Mouse (Mus musculus): ENCODE results near the gene Rnf138rt1.

The Rnf138rt1 gene

DNA sequence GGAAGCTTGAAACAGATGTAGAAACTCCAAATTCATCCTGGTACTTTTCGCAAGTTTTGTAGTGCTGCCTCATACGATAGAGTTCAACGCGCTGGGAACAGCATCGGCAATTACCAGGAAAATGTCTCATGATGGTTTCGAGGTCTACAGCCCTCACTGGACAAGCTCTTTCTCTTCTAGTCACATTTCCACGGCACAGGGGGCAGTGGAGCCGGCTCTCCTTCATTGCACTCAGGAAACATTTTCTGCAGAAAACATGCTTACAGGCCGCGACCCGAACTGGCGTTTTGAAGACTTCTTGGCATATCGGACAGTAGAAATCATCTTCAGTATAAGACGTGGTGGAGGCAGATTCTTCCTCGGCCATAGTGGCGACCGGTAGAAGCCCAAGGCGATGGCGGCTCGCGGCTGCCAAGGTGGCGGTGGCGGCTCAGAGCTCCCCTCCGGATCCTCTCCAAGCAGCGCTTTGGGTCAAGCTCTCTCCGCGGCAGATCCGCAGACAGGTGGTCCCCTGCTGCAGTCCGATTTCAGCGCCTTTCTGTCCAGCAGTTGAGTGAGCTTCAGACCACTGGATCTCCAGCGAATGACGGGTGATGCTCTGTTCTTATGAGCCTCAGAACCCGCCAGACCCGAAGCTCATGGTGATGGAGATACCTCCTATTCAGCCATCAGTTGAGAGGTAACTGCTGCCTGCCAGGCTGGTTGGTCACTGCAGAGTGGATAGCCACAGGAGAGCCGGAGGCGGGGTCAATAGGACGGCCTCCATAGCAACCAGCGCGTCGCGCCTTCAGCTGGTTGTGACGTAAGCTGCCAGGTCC lies at the start of gene Rnf138rt1:
Gene Rnf138rt1 (minus strand): TSS at position 713 of the 818 bp plus-strand sequence.
- no peak for DNase-seq

DNA sequence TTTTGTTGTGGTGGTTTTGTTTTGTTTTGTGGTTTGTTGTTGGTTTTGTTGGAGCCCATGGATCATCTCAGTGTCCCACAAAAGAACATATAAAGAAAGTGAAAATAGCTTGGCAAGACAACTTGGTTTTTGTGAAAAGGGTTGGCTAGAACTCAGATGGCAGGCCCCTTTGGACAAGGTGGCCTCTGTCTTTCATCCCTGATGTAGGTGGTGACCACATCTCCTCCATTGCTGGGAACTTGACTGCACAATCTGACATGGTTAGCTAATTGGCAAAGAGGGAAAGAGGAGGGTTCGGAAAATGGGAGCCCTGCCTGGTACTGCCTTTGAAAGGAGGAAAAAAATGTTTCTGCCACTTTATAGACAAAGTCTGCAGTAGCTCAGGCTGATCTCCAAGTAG lies 46.1 kb upstream of the Rnf138rt1 start:
- no peak for DNase-seq

DNA sequence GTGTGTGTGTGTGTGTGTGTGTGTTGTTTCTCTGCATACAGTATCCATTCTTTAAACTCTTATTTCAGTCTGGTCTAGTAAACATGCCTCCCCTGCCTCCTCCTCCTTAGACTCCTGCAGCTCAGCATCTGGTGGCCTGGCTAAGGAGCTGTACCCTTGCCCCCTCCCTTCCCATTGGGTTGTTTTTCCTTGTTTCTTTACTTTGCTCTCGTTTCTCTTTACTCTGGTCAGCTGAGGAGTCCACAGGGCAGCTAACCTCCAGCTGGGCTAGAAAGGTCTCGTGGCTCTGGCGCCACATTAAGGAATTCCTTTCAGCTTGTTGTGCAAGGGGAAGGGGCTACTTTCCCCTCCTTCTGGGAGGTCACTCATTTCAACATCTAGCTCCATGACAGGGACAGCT lies 5.2 kb upstream of the Rnf138rt1 start:
- DNase-seq = no peak

DNA sequence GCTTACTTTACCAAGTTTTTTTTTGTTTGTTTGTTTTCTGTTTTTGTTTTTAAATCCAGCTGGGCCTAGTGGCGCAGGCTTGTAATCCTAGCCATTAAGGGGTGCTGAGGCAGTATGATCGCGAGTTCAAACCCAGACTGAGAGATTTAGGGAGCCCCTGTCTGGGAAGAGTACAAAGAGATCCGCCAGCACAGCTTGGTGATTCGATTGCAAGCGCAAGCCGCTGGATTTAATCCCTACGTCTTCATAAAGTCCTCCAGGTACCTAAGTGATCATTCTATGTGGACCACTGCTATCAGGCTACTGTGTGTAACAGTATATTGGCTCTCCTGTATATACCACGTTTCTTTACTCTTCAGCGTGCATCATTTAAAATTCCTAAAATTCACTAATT lies 303 bp upstream of the Rnf138rt1 start:
- DNase-seq = no peak

DNA sequence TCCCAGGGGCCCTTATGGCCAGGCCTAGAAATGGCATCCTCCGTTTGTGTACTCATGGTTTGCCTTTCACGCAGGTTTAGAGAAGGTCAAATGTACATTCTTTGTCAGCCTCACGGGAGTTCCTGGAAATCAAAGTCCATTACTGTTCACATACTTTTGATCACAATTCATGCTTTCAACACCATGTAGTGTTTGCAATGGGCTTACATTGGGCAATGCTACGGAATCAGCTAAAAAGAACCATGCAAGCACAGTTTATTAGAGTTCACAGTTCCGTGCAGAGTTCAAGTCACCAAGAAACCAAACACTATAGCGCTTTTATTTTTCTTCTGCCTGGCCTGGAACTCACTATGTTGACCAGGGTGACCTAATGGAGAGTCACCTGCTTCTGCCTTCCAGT lies 15.1 kb downstream of the Rnf138rt1 start:
- no peak for DNase-seq

DNA sequence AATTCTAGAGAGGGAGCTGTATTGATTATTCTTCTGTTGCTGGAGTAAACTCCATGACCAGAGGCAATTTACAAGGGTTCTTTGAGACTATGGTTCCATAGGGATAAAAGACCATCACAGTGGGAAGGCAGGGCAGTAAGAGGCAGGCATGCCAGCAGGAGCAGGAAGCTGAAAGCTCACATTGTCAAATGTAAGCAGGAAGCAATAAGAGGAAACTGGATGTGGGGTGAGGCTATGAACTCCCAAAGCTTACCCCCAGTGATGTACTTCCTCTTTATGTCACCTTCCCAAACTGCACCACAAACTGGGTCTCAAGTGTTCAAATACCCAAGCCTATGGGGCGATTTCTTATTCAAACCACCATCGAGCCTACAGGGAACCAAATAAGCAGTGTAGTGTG lies 17.2 kb downstream of the Rnf138rt1 start:
- no peak for DNase-seq

DNA sequence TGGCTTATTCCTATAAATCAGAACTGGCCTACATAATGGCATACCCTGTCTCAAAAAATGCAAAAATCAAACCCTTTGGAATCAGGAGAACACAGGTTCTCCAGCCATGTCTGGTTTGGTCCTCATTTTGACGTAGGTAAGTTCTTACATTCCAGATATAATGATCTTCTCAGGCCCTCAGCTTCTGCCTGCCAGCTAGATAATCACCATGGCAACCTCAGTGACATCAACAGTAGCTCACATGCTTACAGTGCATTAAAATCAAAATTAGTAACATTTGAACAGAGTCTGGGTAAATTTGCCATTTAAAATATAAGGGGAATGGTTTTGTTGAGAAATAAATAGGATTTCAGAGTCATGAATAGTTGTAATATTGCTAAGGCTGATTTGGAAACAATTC lies 22.2 kb downstream of the Rnf138rt1 start:
- no peak for DNase-seq

DNA sequence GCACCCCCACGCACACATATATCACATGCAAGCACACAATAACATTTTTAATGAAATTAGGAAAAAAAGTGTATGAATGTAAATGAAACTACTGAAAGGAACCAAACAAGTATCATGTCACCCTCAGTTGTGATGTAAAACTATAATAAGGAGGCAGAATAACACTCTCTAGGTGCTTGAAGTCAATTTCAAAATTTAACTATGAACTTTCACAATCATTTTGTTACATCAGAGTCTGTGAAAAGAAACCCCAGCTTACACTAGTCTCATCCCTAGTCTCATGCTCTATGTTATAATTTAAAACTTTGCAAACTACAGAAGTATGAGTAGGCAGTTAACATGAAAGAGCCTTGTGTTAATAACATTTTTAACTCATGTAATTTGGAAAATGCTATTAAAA lies 27.0 kb downstream of the Rnf138rt1 start:
- no peak for DNase-seq

DNA sequence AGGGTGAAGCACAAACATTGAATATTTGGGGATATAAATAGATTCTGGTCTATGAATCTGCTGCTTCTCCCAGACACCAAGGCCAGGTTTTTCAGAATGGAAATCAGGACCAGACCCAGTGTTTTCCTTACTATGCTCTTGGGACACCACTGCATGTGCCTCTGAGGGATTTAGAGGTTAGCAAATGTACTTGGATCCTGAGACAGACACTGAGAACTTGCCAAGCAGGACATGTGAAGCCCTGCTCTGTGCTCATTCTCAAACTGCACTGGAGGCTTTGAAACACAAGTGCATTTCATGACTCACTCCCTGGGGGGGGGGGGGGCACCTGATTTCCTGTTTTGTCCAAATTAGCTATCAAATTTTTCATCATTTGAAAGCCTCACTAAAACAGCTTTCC lies 37.5 kb downstream of the Rnf138rt1 start:
- no peak for DNase-seq

DNA sequence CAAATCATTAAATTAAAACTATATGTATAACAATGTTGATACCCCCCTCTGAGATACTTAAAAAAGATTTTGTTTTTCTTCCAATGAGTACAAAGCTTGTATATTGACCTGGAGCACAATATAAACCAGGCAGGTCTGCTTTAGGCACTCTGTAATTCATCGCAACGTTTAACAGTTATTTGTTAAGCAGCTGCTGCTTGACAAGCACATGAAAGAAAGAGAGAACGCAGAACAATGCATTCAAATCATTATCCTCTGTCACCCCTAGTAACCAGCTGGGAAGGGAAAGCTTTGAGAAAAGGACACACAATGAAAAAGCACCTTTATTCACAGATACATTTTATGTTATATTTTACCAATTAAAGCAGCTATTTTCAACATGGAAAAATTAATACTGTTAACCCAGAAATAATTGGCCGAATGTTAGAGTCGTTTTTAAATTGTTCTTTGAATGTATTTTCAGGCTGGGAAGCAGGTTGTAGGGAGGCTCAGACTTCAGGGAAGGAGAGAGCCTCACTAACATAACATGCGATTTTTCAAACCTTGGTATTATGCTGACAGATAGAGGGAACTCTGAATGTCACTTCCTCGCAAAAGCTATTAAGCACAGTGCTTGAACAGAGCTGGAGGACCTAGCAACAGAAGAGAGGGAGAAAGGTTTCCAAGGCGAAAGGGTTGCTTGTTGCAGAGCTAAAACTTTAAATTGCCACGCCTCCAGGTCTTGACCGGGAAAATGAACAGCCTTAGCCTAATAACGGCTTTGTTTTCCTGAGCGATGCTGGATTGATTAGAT lies 38.1 kb downstream of the Rnf138rt1 start:
- no peak for DNase-seq

DNA sequence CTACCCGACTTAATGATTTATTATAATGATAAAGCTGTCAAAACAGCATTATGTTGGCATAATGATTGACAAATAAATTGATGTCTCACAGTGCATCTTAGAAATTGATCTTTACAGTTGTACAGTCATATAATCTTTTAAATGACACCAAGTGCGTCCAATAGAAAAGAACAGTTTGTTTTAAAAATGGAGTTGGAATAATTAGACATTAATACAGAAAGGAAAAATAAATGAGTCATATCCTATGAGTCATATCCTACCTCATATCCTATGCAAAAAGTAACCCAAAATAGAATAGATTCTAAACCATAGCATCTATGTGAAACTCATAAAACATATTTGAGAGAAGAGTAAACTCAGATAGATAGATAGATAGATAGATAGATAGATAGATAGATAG lies 40.5 kb downstream of the Rnf138rt1 start:
- no peak for DNase-seq
